Mouse (Mus musculus) heart, postnatal 25 days (tissue): ENCODE measurements around the gene Gm16253. TPM values are rescaled to one million over a fixed set of nuclear protein-coding genes. Genes with fewer than 3 reads are reported as not detected.

Source experiments
- total RNA-seq, 2 experiments: library from RNA; stranded (reverse); gene quantifications; 2 replicates each; pipeline ENCODE4 v1.2.3; 2021

Gene Gm16253
- total RNA-seq, 2 experiments from 2014 or later, result 1.1 to 2.1 TPM

Other genes with a start within 250 kb of the Gm16253 start
- not detected for gene BC107364, start 124.7 kb upstream of the Gm16253 start, total RNA-seq
- 100 to 1,000 TPM; 266 to 290 TPM for gene Hfe2, start 51.8 kb upstream of the Gm16253 start, total RNA-seq
- 100 to 1,000 TPM; 341 to 607 TPM for gene Txnip, start 19.0 kb upstream of the Gm16253 start, total RNA-seq
- 10 to 100 TPM; 25.2 to 25.9 TPM for gene Polr3gl, start 17.2 kb downstream of the Gm16253 start, total RNA-seq
- 1 to 10 TPM; 1.9 to 2.4 TPM for gene Ankrd34a, start 19.7 kb downstream of the Gm16253 start, total RNA-seq
- 10 to 100 TPM; 25.4 to 27.2 TPM for gene Lix1l, start 24.2 kb downstream of the Gm16253 start, total RNA-seq
- gene Rbm8a, start 52.9 kb downstream of the Gm16253 start, total RNA-seq, result 10 to 100 TPM; 27.9 to 34.1 TPM
- 10 to 100 TPM; 30.2 to 32.6 TPM for gene Pex11b, start 58.4 kb downstream of the Gm16253 start, total RNA-seq
- under 1 TPM; 0.14 to 0.16 TPM for gene Gm42957, start 58.5 kb downstream of the Gm16253 start, total RNA-seq
- 1 to 10 TPM in 1 of 2 experiments, under 1 TPM in 1; 0.84 to 1.0 TPM for gene Itga10, start 68.6 kb downstream of the Gm16253 start, total RNA-seq
- gene Ankrd35, start 93.1 kb downstream of the Gm16253 start, total RNA-seq, result under 1 TPM; 0.60 to 0.95 TPM
- gene Pias3, start 119.4 kb downstream of the Gm16253 start, total RNA-seq, result 10 to 100 TPM; 14.0 to 17.5 TPM
- 1 to 10 TPM; 2.3 to 3.2 TPM for gene Nudt17, start 131.6 kb downstream of the Gm16253 start, total RNA-seq
- gene Polr3c, start 150.6 kb downstream of the Gm16253 start, total RNA-seq, result 10 to 100 TPM; 23.1 to 25.2 TPM
- 10 to 100 TPM; 22.8 to 23.3 TPM for gene Rnf115, start 150.7 kb downstream of the Gm16253 start, total RNA-seq